Comparison of ENCODE assay signal across 8 mouse cellular contexts in genomic region chr6:116006731-116007130, GRCm38 (mm10). TPM values are rescaled to one million over a fixed set of nuclear protein-coding genes. Genes with fewer than 3 reads are reported as not detected.
DNase-seq lines count a peak whose midpoint lies in the region; ATAC-seq and TF ChIP-seq lines count a peak whose summit lies in the region.

No protein-coding gene starts in this region.

- no peaks in the 10 kb centered on the region for H3K27me3 ChIP-seq in forebrain, embryonic 11.5 days (ENCODE audit: control insufficient read depth, insufficient read depth, low read length)
- no peaks in the 10 kb centered on the region for H3K27me3 ChIP-seq in forebrain, embryonic 14.5 days (replicated peaks; ENCODE audit: control insufficient read depth, insufficient read depth, low read length)
- H3K27me3 ChIP-seq in MEL (ENCODE audit: control insufficient read depth in 1 of 2, insufficient read depth in 2 of 2, low read length in 2 of 2) = no peaks in the 10 kb centered on the region

- peak; percentile 57 for DNase-seq in forebrain, embryonic 11.5 days (ENCODE audit: low spot score)
- DNase-seq in forebrain, embryonic 14.5 days (ENCODE audit: low spot score) = no peak
- DNase-seq in MEL (ENCODE audit: low read depth, low spot score) = no peak
- DNase-seq in gastrocnemius, postnatal 25 days = peak; percentile 85
- DNase-seq in kidney, adult 9 months = peak; percentile 75
- peak; percentile 77 for DNase-seq in lung, postnatal 14 days
- DNase-seq in Muller cell, postnatal 12 days (ENCODE audit: inconsistent ontology term) = no peak
- no peak for DNase-seq in retina, postnatal 1 day

- H3K36me3 ChIP-seq in forebrain, embryonic 11.5 days (ENCODE audit: control insufficient read depth, insufficient read depth, low read length) = no peaks in the 10 kb centered on the region
- no peaks in the 10 kb centered on the region for H3K36me3 ChIP-seq in forebrain, embryonic 14.5 days (ENCODE audit: control insufficient read depth, insufficient read depth, low read length)
- H3K36me3 ChIP-seq in MEL (ENCODE audit: control insufficient read depth in 1 of 2, insufficient read depth in 2 of 2, low read length in 2 of 2) = no peaks in the 10 kb centered on the region

- no peaks in the 10 kb centered on the region for H3K9me3 ChIP-seq in forebrain, embryonic 11.5 days (ENCODE audit: control insufficient read depth, low read length)
- no peaks in the 10 kb centered on the region for H3K9me3 ChIP-seq in forebrain, embryonic 14.5 days (replicated peaks; ENCODE audit: control insufficient read depth, low read length)
- H3K9me3 ChIP-seq in MEL (replicated peaks; ENCODE audit: insufficient read depth, low read length) = no peaks in the 10 kb centered on the region

- no peak overlapping the region for H3K9ac ChIP-seq in forebrain, embryonic 11.5 days (ENCODE audit: low read length)
- H3K9ac ChIP-seq in forebrain, embryonic 14.5 days (ENCODE audit: low read length) = no peak overlapping the region
- H3K9ac ChIP-seq in MEL (ENCODE audit: control insufficient read depth, low read depth, low read length, poor library complexity, severe bottlenecking) = no peak overlapping the region

- TF ChIP-seq EP300 in MEL (IDR thresholded peaks at IDR 0.05; ENCODE audit: low read depth in 1 of 2, low read length in 2 of 2) = no peak

- no peak for TF ChIP-seq POLR2A in MEL (IDR thresholded peaks at IDR 0.05; ENCODE audit: control insufficient read depth in 1 of 2, insufficient read depth in 1 of 2, low read depth in 1 of 2, low read length in 2 of 2, poor library complexity in 1 of 2)

- no peak for ATAC-seq in forebrain, embryonic 11.5 days (replicated peaks; ENCODE audit: low FRiP score)
- no peak for ATAC-seq in forebrain, embryonic 14.5 days

- H3K27ac ChIP-seq in forebrain, embryonic 11.5 days (ENCODE audit: low read depth, low read length) = no peak overlapping the region
- H3K27ac ChIP-seq in forebrain, embryonic 14.5 days (ENCODE audit: low read depth, low read length) = no peak overlapping the region
- H3K27ac ChIP-seq in MEL (ENCODE audit: control insufficient read depth, low read depth, low read length) = no peak overlapping the region

- no peak overlapping the region for H3K4me2 ChIP-seq in forebrain, embryonic 11.5 days (ENCODE audit: low read depth, low read length, severe bottlenecking)
- H3K4me2 ChIP-seq in forebrain, embryonic 14.5 days (ENCODE audit: low read length) = no peak overlapping the region

- no peak for TF ChIP-seq CTCF in MEL (IDR thresholded peaks at IDR 0.05 in 2 of 3, conservative IDR thresholded peaks at IDR 0.05 in 1 of 3; ENCODE audit: control insufficient read depth in 1 of 3, insufficient read depth in 1 of 3, low read depth in 2 of 3, low read length in 3 of 3, poor library complexity in 1 of 3, severe bottlenecking in 1 of 3)

- no peaks in the 10 kb centered on the region for H3K79me2 ChIP-seq in MEL (ENCODE audit: control insufficient read depth, insufficient read depth, low read length, poor library complexity)

- 48% methylated on average over 9 of the region's 9 CpGs for WGBS in forebrain, embryonic 11.5 days
- WGBS in forebrain, embryonic 14.5 days = 58% methylated on average over 9 of the region's 9 CpGs

- no peaks in the 10 kb centered on the region for H3K4me1 ChIP-seq in forebrain, embryonic 11.5 days (replicated peaks; ENCODE audit: control insufficient read depth, insufficient read depth, low read length)
- H3K4me1 ChIP-seq in forebrain, embryonic 14.5 days (ENCODE audit: control insufficient read depth, insufficient read depth, low read length) = no peaks in the 10 kb centered on the region
- 0 out of 4 replicates have a peak, but pooled peaks cover 0 to 4% of the 10 kb centered on the region in 2 experiments for H3K4me1 ChIP-seq in MEL (ENCODE audit: control insufficient read depth in 1 of 2, insufficient read depth in 2 of 2, low read length in 2 of 2)

- TF ChIP-seq RAD21 in MEL (IDR thresholded peaks at IDR 0.05; ENCODE audit: low read depth, low read length) = no peak

- H3K4me3 ChIP-seq in forebrain, embryonic 11.5 days (ENCODE audit: low read depth, low read length) = no peak overlapping the region
- H3K4me3 ChIP-seq in forebrain, embryonic 14.5 days (ENCODE audit: low read depth, low read length) = no peak overlapping the region
- no peak overlapping the region for H3K4me3 ChIP-seq in MEL (ENCODE audit: control insufficient read depth in 1 of 2, insufficient read depth in 1 of 2, low read depth in 2 of 2, low read length in 2 of 2)

TF ChIP-seq in MEL, 35 proteins besides CTCF, POLR2A, EP300 and RAD21:
- no peak for TF ChIP-seq TCF12 (IDR thresholded peaks at IDR 0.05; ENCODE audit: low read depth, low read length)
- TF ChIP-seq ZKSCAN1 (IDR thresholded peaks at IDR 0.05; ENCODE audit: low read depth, low read length) = peak; percentile 39; the same call in 1 of the 2 replicates
- no peak for TF ChIP-seq JUND (IDR thresholded peaks at IDR 0.05; ENCODE audit: low read depth, low read length)

RNA-seq across cellular contexts. Expression of gene Plxnd1, which starts 11.9 kb away (rescaled TPM):
- 23.9 and 25.5 TPM in 2 replicates for polyA plus RNA-seq in forebrain, embryonic 11.5 days (2014; fragmentation: Nextera tagmentation; extraction: Ambion mirVana)
- 15.3 and 19.6 TPM in 2 replicates for polyA plus RNA-seq in forebrain, embryonic 14.5 days (2014; fragmentation: Nextera tagmentation; extraction: Ambion mirVana)
- 4.8 and 6.6 TPM in 2 replicates for total RNA-seq in MEL (2012; rRNA removed)
- 10 to 100 TPM in 1 of 2 experiments, not detected in 1; 19.2 TPM for polyA plus RNA-seq in MEL (2012; ENCODE audit: insufficient read depth in 1 of 2, insufficient read length in 2 of 2, low read depth in 1 of 2, low replicate concordance in 2 of 2, missing spikeins in 1 of 2)
- total RNA-seq in gastrocnemius, postnatal 25 days (2021) = 10 to 100 TPM; 25.7 TPM

Comparison
In these comparisons a context has a peak if more than half of its experiments do, and no peak if none do; other contexts are left out.
1. DNase-seq: peak in forebrain, embryonic 11.5 days (single experiment), gastrocnemius, postnatal 25 days (single experiment), kidney, adult 9 months (single experiment) and lung, postnatal 14 days (single experiment); none in forebrain, embryonic 14.5 days (single experiment), MEL (single experiment), Muller cell, postnatal 12 days (single experiment) and retina, postnatal 1 day (single experiment).